Mouse (Mus musculus): ENCODE measurements around the gene Id3. TPM values are rescaled to one million over a fixed set of nuclear protein-coding genes. Genes with fewer than 3 reads are reported as not detected.
A peak's percentile ranks its signal among the peaks of the same experiment; 100 is the strongest.

Id3 gene
- total RNA-seq, 2 experiments from 2014 or later: 47.4 to 77.7 TPM

- no peak for DNase-seq (ENCODE audit: low spot score in 2 of 2)
These were observed 31.2 kb downstream of the Id3 start for GRCm38 (mm10) chr4:136174216-136175193.

GRCm38 (mm10) chr4:136176022-136176552 is 32.8 kb downstream of the Id3 start:
- DNase-seq (ENCODE audit: low spot score in 2 of 2): no peak

DNA sequence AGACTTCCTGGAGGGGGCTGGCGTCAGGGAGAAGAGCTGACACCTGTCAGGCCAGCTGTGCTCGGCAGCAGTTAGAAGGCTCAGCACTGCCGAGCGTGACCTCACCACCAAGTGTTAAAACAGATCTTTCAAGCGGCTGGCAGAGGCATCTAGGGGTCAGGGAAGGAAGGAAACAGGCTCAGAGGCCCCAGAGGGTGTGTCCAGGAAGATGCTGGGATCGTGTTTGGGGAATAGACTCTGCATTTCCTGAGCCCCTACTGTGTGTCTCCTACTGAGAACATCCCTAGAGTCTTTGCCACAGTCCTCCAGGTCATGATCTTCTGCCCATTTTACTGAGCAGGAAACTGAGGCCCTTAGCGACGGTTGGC is 33.9 kb downstream of the Id3 start:
- no peak for DNase-seq (ENCODE audit: low spot score in 2 of 2)

DNA sequence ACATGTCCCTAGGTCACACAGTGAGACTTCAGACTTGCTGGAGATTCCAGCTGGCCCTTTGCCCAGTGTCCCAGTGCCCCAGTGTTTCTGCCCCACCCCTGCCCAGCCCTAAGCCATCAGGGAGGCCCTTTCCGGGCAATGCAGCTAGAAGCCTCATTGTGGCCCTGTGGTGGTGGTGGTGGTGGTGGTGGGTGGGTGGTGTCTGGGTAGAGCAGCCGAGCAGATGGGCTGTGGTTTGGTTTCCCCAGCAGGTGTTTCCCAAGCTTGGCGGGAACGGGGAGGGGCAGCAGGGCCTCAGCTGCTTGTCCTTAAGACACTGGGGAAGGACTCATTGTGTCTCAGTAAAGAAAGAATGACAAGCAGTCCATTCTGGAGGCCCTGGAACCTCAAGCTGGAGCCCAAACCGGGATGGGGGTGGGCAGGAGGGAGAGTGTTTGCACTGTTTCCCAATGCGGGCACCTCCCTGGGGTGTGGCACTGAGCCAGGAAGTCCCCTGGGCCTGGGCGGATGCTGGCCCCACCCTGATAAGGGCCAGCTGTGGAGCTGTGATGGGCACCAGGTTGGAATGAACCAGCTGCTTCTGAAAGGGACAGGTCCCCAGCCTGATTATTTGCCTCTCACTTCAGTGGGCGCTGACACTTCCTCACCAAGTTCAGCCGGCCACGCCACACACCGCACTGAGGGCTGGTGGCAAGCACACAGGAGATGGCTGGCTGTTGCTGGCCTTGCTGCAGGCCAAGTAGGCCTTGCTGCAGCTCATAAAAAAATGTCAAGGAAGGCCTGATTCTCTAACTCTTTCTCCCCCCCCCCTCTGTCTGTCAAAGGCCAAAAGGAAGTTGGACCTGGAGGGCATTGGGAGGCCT is 34.5 kb downstream of the Id3 start:
- peak in 1 of 2 experiments; percentile 48 for DNase-seq (ENCODE audit: low spot score in 2 of 2)

GRCm38 (mm10) chr4:136178475-136178921 is 35.2 kb downstream of the Id3 start:
- no peak for DNase-seq (ENCODE audit: low spot score in 2 of 2)

- no peak for DNase-seq (ENCODE audit: low spot score in 2 of 2)
These were observed 36.2 kb downstream of the Id3 start for GRCm38 (mm10) chr4:136179456-136179855.

- DNase-seq (ENCODE audit: low spot score in 2 of 2): peak; percentile 85 to 91
These were observed 36.7 kb downstream of the Id3 start for GRCm38 (mm10) chr4:136179998-136180397.

GRCm38 (mm10) chr4:136180408-136181330 is 37.4 kb downstream of the Id3 start:
- DNase-seq (ENCODE audit: low spot score in 2 of 2): peak; percentile 75 to 76

GRCm38 (mm10) chr4:136181367-136181766 is 38.1 kb downstream of the Id3 start:
- no peak for DNase-seq (ENCODE audit: low spot score in 2 of 2)

DNA sequence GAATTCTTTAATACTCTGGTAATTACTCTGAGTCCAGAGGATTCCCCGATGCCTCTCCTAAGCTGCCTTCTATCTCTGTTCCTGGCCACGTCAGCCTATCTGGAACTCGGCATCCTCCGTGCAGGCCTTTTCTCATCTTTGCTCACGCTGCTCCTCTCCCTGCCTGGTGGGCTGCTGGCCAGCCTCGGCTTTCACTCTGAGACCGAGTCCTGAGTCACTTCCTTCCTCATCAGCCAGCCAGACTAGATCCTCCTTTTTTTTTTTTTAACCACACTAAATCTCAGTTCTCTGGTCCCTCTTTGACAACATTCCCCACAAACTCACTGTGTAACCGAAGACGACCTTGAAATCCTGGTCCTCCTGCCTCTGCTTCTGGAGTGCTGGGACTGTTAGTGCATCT is 42.1 kb downstream of the Id3 start:
- no peak for DNase-seq (ENCODE audit: low spot score in 2 of 2)

- DNase-seq (ENCODE audit: low spot score in 2 of 2): no peak
These were observed 43.0 kb downstream of the Id3 start for GRCm38 (mm10) chr4:136186315-136186714.

DNA sequence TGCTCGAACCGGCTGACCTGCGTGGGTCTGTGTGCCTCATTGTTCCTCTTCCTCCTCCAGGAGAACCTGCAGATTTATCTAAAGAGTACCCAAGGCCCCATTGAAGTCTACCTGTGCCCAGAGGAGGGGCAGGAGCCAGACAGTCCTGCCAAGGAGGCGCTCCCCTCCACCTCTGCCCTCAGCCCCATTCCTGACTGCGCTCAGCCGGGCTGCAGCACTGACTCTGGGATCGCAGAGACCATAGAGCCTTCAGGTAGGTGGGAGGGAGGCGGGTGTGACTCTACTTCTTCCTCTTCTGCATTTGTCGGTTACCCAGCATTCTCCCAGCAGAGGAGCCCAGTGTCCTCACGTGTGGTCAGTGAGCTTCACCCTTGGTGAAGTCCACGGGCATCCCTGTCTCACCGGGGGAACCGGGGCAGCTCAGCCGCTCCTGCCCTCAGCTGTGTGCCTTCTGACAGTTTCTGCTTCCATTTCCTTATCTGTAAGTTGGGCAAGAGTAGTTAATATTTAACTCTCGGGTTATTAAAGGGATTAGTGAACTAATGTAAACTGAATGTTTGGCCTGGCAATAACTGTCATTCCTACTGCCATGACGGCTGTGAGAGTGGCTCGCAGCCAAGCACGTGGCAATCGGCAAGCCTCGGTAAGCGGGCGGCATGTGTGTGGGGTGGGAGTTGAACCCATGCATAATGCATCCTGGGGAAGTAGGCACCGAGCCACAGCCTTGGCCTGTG is 43.6 kb downstream of the Id3 start:
- no peak for DNase-seq (ENCODE audit: low spot score in 2 of 2)

- no peak for DNase-seq (ENCODE audit: low spot score in 2 of 2)
These were observed 45.9 kb downstream of the Id3 start for GRCm38 (mm10) chr4:136188973-136189737.

DNA sequence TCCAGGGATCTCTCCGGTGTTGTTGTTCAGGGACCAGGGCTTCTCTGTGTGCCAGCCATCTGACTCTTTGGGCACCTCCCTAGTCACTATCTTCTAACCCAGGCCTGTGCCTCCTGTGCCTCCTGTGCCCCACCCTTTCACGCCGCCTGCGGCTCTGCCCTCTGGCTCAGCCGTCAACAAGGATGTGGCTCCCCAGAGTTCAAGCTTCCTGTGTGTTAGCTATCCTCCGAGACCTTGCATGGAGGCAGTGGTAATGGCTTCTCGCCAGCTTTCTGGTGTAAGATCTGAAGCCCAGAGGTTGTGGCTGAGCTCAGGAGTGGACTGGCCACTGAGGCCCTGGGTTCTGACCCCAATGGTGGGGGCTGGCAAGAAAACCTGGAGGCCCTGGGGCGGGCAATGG is 46.6 kb downstream of the Id3 start:
- no peak for DNase-seq (ENCODE audit: low spot score in 2 of 2)

GRCm38 (mm10) chr4:136193571-136193970 is 50.3 kb downstream of the Id3 start:
- DNase-seq (ENCODE audit: low spot score in 2 of 2): no peak

- DNase-seq (ENCODE audit: low spot score in 2 of 2): no peak
These were observed 51.7 kb downstream of the Id3 start for GRCm38 (mm10) chr4:136195029-136195428.
